Comparison of ENCODE assay signal across 19 mouse cellular contexts in the genomic region with DNA sequence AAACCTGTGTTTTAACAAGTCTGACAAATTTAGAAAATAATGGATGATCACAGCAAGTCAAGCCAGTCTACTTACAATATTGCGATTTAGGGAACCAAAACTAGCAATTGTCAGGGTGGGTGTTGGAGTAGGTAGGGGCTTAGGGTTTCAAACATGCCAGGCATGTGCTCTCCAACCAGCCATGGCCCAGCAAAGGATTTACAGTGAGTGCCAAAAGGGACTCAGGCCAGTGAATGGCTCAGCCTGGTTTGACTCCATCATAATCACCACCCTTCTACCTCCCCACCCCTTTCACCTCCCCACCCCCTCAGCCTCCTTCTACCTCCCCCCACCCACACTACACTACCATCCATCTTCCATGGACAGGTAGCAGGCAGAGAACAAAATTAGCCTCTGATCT.
DNase-seq lines count a peak whose midpoint lies in the region; ATAC-seq and TF ChIP-seq lines count a peak whose summit lies in the region.
"Had no signal": no experiment of that assay in that cellular context is flagged by ENCODE, and none has a peak within 500 bp of the region (broad histone marks: within the 10 kb centered on the region; RNA-seq: fewer than 3 reads in every experiment).

No protein-coding gene starts in this region.

- no peak overlapping the region for H3K4me2 ChIP-seq in forebrain, postnatal 0 days (ENCODE audit: low read depth)
- H3K4me2 ChIP-seq in kidney, postnatal 0 days (ENCODE audit: low read length), result no peak overlapping the region
- H3K4me2 ChIP-seq: embryonic facial prominence, embryonic 13.5 days; heart, embryonic 15.5 days; hindbrain, embryonic 14.5 days had no signal

- H3K4me3 ChIP-seq in forebrain, postnatal 0 days (ENCODE audit: low read depth, low read length), result no peak overlapping the region
- no peak overlapping the region for H3K4me3 ChIP-seq in forebrain, embryonic 10.5 days
- H3K4me3 ChIP-seq in kidney, postnatal 0 days (replicated peaks; ENCODE audit: low read depth, low read length), result no peak overlapping the region
- H3K4me3 ChIP-seq: embryonic facial prominence, embryonic 13.5 days; heart, embryonic 10.5 days; heart, embryonic 15.5 days had no signal

- 66% methylated on average over 1 of the region's 1 CpGs for WGBS in forebrain, postnatal 0 days
- 83% methylated on average over 1 of the region's 1 CpGs for WGBS in forebrain, embryonic 10.5 days
- WGBS in kidney, postnatal 0 days, result 74% methylated on average over 1 of the region's 1 CpGs

- TF ChIP-seq CTCF in forebrain, postnatal 0 days (IDR thresholded peaks at IDR 0.05; ENCODE audit: low read depth), result no peak
- TF ChIP-seq CTCF in kidney, postnatal 0 days (IDR thresholded peaks at IDR 0.05; ENCODE audit: low read depth), result no peak

- no peak for ATAC-seq in CD4-positive, CD25-positive, alpha-beta regulatory T cell, adult 4 months
- ATAC-seq in forebrain, postnatal 0 days, result 0 out of 2 replicates have a peak, but pooled peaks have one; percentile 20
- ATAC-seq in kidney, postnatal 0 days (replicated peaks; ENCODE audit: low FRiP score, low read depth), result no peak
- peak; percentile 40; the same call in 1 of the 2 replicates for ATAC-seq in granulocyte monocyte progenitor cell, adult 5-6 weeks (replicated peaks; ENCODE audit: poor library complexity, severe bottlenecking)
- ATAC-seq: forebrain, embryonic 14.5 days; intestine, embryonic 16.5 days had no signal

- H3K4me1 ChIP-seq in forebrain, postnatal 0 days (ENCODE audit: insufficient read depth), result peaks cover 5% of the 10 kb centered on the region; the same call in 1 of the 2 replicates
- peaks cover 28% of the 10 kb centered on the region for H3K4me1 ChIP-seq in forebrain, embryonic 10.5 days
- H3K4me1 ChIP-seq in kidney, postnatal 0 days (replicated peaks; ENCODE audit: insufficient read depth, low read length), result peaks cover 11% of the 10 kb centered on the region; the same call in 1 of the 2 replicates

- DNase-seq in CD4-positive, CD25-positive, alpha-beta regulatory T cell, adult 2 months (ENCODE audit: low read depth, low spot score), result peak; percentile 27
- no peak for DNase-seq in forebrain, postnatal 0 days
- DNase-seq in forebrain, embryonic 10.5 days (ENCODE audit: extremely low spot score, low spot score), result no peak
- DNase-seq in kidney, postnatal 0 days (ENCODE audit: low spot score), result no peak
- DNase-seq in kidney, adult 9 months, result no peak
- DNase-seq: adrenal gland, adult 2 months; adrenal gland, postnatal 25 days; cerebellum, postnatal 36 days; gastrocnemius, postnatal 14 days; heart, postnatal 14 days had no signal

- H3K9ac ChIP-seq in forebrain, postnatal 0 days, result no peak overlapping the region
- no peak overlapping the region for H3K9ac ChIP-seq in kidney, postnatal 0 days (ENCODE audit: low read depth, low read length)
- H3K9ac ChIP-seq: embryonic facial prominence, embryonic 13.5 days; heart, embryonic 15.5 days; hindbrain, embryonic 14.5 days had no signal

- no peak overlapping the region for H3K27ac ChIP-seq in forebrain, postnatal 0 days (ENCODE audit: low read depth, low read length)
- no peak overlapping the region for H3K27ac ChIP-seq in forebrain, embryonic 10.5 days
- H3K27ac ChIP-seq in kidney, postnatal 0 days, result 0 out of 2 replicates have a peak overlapping the region, but pooled peaks have one; percentile 4
- H3K27ac ChIP-seq: embryonic facial prominence, embryonic 13.5 days; heart, embryonic 10.5 days; heart, embryonic 15.5 days; hindbrain, embryonic 14.5 days had no signal

- H3K36me3 ChIP-seq in forebrain, postnatal 0 days (ENCODE audit: insufficient read depth), result no peaks in the 10 kb centered on the region
- no peaks in the 10 kb centered on the region for H3K36me3 ChIP-seq in forebrain, embryonic 10.5 days (replicated peaks)
- no peaks in the 10 kb centered on the region for H3K36me3 ChIP-seq in kidney, postnatal 0 days (ENCODE audit: insufficient read depth, low read length)
- H3K36me3 ChIP-seq: embryonic facial prominence, embryonic 13.5 days; heart, embryonic 10.5 days; heart, embryonic 15.5 days had no signal

- H3K27me3 ChIP-seq in forebrain, postnatal 0 days (ENCODE audit: insufficient read depth, low read length), result no peaks in the 10 kb centered on the region
- H3K27me3 ChIP-seq in forebrain, embryonic 10.5 days (ENCODE audit: poor library complexity, severe bottlenecking), result no peaks in the 10 kb centered on the region
- H3K27me3 ChIP-seq in kidney, postnatal 0 days (ENCODE audit: insufficient read depth, low read length), result no peaks in the 10 kb centered on the region
- H3K27me3 ChIP-seq: CH12.LX; embryonic facial prominence, embryonic 13.5 days; heart, embryonic 15.5 days had no signal

- no peaks in the 10 kb centered on the region for H3K9me3 ChIP-seq in forebrain, postnatal 0 days (ENCODE audit: low read length)
- no peaks in the 10 kb centered on the region for H3K9me3 ChIP-seq in forebrain, embryonic 10.5 days
- H3K9me3 ChIP-seq in kidney, postnatal 0 days (replicated peaks; ENCODE audit: low read length), result no peaks in the 10 kb centered on the region
- H3K9me3 ChIP-seq: embryonic facial prominence, embryonic 13.5 days; heart, embryonic 10.5 days; heart, embryonic 15.5 days had no signal

Comparison
In these comparisons a context has a peak if more than half of its experiments do, and no peak if none do; other contexts are left out.
1. ATAC-seq: peak in forebrain, postnatal 0 days (single experiment) and granulocyte monocyte progenitor cell, adult 5-6 weeks (single experiment); none in CD4-positive, CD25-positive, alpha-beta regulatory T cell, adult 4 months (single experiment) and kidney, postnatal 0 days (single experiment).